Mouse (Mus musculus) spleen, embryonic (tissue): Measurements from ENCODE around the gene Myo15b.

ENCODE experiments used
- CTCF ChIA-PET: fragments of 350-600 bp; sonication (Branson Sonifier 250); formaldehyde crosslinking; loops from one replicate; lab custom pipeline; 2022; lab: Charles Lee

Myo15b gene

DNA sequence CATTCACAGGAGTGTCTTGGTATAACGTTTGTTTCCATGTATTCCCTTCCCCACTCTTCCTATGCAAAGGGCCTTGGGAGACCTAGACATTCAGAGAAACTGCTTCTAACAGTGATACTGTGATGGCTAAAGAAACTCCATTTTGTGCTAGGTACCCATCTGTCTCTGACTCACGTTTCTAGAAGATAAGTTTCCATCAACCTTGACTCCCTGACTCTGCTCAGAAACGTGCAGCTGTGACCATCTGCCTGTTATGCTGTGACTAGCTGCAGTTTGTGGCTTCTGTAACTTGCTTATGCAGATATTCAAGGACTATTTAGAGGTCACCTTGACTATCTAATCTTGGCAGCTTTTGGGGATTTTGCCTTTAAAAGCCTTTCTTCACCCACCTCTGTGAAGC lies 73.0 kb downstream of the Myo15b start:
- CTCF ChIA-PET, result no interaction called here

- CTCF ChIA-PET, result interaction anchor here (0.6 to 1.1 kb wide), 2 partner anchors 10 to 1062 kb away, joined by 3 read pairs; no protein-coding TSS in a partner anchor
Measured at GRCm38 (mm10) chr11:115933108-115933746, 75.0 kb downstream of the Myo15b start, which contains the start of the genes Sap30bp and Recql5. TSS of gene Sap30bp (plus strand) at chr11:115933282. TSS of gene Recql5 (minus strand) at chr11:115933477.

DNA sequence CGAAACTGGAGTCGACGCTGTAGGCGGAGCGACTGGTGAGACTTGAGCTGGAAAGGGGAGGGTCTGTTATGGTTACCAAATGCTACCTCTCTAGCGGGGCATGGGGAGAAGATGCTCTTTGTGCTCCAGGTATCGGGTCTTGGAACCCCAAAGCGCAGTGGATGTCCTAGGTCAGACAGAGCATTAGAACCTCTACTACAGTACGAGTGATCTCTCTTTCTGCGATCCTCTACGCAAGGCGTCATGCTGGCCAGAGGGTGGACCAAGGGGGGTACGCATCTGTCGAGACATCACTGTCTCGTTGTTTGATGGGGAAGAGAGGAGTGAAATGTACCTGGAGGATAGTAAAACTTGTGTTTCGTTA lies 75.5 kb downstream of the Myo15b start:
- CTCF ChIA-PET, result no interaction called here

DNA sequence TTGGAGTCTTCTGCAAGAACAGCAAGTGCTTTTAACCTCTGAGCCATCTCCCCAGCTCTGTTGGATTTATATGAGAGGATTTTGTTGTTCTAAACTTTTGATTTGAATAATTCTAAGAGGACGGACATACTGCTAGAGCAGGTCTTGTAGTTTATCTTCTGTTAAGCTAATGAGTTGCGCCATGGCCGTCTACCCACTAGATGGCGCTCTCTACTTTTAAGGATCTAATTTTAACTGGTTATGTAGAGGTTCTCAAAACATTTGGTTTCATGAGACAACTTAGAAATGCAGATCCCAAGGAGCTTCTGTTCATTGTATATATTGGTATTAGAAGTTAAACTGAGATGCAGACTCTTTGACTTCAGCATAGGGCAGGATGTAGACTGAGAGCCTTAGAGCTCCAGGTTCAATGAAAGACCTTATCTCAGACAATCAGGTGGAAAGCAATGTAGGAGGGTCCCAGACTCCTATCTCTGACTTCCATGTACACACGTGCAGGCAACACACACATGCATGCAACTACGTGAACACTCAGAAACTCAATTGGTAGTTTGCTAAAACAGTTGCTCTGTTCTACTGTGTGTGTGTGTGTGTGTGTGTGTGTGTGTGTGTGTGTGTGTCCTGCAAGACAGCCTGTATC lies 81.6 kb downstream of the Myo15b start:
- CTCF ChIA-PET, result interaction anchor here (0.6 to 1.0 kb wide), 5 partner anchors 60 to 1687 kb away, joined by 3 to 8 read pairs (median 3); no protein-coding TSS in a partner anchor

GRCm38 (mm10) chr11:115941980-115942379 lies 83.8 kb downstream of the Myo15b start:
- CTCF ChIA-PET, result no interaction called here
